Mouse (Mus musculus) frontal cortex, postnatal 10 days (tissue): Measurements from ENCODE around the gene Pask.
"Not testable (repeated sequence)": the region's sequence is repeated elsewhere in the genome, so short reads cannot be mapped to it uniquely, and the experiment has no call there.

ENCODE experiments used
- DNase-seq, 2 experiments: peaks; one replicate each; pipeline ENCODE4 v3.0.0; 2022; ENCODE audit warnings: low spot score in 2 of 2, mixed read lengths in 1 of 2

The Pask gene

GRCm38 (mm10) chr1:93342648-93343503 is at the start of gene Pask, which contains the start of gene Ppp1r7:
Gene Pask, minus strand, starts transcription at chr1:93343482.
Gene Ppp1r7, plus strand, starts transcription at chr1:93342854.
- peak; percentile 93 to 94 for DNase-seq

DNA sequence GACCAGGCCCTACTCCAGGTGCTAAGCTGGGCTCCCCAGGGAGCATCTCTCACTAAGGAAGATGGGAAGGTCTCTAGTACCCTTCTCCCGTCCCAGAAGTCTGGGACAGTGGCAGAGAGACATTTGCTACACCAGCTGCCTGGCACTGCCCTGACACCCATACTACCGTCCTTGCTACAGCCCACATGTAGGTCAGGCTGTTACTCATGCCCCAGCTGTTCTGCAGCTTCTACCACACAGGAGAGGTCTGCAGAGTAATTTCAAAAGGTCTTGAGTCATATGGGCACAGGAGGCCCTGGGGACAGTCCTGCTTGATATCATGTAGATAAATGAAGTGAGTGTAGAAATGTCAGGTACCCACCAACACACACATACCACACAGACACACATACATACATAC is 45.6 kb upstream of the Pask start:
- no peak for DNase-seq

- no peak for DNase-seq
These were observed 43.9 kb upstream of the Pask start for GRCm38 (mm10) chr1:93387198-93387597.

- no peak for DNase-seq
These were observed 35.8 kb upstream of the Pask start for GRCm38 (mm10) chr1:93379117-93379516.

GRCm38 (mm10) chr1:93377307-93377706 is 34.0 kb upstream of the Pask start:
- DNase-seq = no peak

- no peak for DNase-seq
These were observed 30.4 kb upstream of the Pask start, which contains the start of gene Ano7 for GRCm38 (mm10) chr1:93373665-93374064. Gene Ano7, plus strand, starts transcription at chr1:93373930.

DNA sequence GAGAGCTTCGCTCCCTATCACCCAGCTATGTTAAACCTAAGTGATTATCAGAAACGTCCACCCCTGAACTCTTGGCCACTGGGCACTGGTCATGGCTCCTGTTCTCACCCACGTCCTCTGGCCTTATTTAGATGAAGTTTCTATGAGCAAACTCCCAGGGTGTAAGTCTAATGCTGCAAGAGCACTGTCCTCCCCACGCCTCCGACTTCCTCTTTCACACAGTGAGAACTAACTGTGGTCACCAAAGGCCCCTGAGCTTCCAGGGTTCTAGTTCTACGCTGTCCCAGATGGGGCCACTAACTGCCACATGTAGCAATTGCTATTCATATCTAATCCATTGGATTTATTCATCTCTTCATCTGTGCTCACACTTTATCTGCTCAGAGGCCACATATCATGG is 22.4 kb upstream of the Pask start:
- DNase-seq = no peak

- no peak for DNase-seq
These were observed 19.4 kb upstream of the Pask start for GRCm38 (mm10) chr1:93362661-93363060.

DNA sequence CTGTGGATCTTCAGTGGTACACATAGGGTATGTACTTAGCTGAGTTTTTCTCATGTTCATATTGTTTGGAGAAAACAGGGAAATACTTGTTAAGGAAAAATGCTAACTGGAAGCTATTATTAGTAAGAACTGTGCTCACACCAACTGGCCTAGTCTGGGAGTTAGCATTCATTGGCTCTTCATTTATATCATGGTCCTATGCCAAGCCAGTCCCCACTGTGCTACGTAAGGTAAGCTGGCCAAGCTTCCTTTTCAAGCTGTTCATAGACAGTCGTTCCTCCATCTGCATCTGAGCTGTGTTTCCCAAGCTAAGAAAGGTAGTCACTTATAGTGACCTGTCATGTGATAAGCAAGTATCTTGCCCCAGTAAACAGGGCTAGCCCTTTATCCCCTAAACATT is 9.4 kb upstream of the Pask start:
- no peak for DNase-seq

DNA sequence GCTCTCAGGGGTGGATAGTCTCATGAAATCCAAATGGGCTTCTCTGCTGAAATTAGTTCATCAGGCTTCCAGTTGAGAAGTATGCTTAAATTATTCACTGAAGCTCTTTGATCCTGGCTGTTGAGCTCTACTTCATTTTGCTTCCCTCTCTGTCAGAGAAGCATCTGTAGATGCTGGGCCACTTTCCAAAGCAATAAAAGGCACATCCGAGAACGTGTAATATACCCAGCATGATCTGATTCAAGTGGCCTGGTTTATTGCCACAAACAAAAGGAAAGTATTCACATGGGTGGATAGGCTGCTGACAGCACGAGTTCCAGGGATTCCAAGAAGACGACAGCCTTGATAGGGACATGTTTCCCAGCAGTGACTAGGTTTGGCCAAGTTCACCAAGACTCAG is 6.4 kb upstream of the Pask start:
- no peak for DNase-seq

DNA sequence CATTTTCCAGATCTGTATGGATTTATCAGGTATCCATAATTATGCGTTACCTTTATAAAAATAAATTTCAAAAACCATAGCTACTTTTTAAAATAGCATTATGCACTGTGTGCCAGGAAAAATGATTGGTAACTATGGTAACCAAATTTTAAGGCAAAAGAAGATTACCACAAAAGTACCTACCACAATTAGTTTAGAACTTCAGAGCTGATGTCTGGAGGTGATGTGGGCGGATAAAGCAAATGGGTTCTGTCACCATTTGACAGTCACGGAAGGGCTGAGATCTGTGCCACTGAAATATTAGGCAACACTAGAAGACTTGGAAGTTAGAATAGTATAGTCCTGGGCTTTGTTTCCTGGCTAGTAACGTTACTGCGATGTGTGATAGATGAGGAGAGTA is 3.9 kb upstream of the Pask start:
- no peak for DNase-seq

GRCm38 (mm10) chr1:93343504-93344047 is 294 bp upstream of the Pask start:
- peak; percentile 91 to 95 for DNase-seq

DNA sequence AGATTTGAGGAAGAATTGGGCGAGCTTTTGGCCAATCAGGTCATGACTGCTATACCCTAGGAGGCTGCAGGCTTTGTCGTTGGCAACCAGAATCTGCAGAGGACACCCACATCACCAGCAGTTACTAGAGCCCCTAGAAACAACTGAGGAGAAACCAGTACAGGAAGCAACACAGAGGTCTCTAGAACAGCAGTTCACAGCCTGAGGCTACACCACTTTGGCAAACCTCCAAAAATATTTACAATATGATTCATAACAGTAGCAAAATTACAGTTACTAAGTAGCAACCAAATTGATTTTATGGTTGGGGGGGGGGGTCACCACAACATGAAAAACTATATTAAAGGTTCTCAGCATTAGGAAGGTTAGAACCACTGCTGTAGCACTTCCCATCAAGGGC is 8.7 kb downstream of the Pask start:
- DNase-seq = no peak

DNA sequence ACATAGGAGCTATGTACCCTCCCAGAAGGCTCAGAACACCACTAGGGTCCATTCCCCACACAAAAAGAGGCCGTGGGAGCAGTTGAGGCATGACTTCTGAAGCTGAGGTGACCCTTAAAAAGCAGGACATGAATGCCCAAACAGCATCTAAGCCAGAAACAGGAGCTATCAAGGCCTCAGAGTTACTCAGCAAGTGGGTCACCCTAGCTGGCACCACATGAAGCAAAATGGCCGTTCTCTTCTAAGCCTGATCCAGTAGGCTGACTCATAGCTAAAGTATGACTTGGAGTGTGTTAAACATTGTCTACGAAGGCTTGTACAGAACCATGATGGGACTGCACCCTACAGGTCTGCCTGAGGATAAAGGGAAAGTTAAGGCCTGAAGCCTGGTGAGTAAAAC is 16.8 kb downstream of the Pask start:
- DNase-seq = no peak

DNA sequence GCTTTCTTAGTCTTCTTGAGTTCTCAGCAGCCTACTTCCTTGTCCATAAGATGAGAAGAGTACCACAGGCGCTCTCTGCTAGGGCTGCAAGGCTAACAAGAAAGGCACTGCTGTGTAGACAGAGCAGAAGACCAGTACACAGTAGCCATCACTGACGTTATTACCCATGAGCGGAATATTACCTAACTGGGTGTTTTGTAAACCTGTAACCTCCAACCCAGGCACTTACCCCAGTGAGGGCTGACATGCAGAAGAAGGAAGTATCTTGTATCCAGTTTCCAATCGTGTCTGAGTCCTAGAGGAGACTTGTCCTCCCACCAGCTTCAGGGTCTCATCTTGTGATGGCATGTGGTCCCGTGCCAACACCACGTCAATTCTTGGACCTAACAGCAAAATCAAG is 19.3 kb downstream of the Pask start:
- no peak for DNase-seq

GRCm38 (mm10) chr1:93305581-93306337 is 37.5 kb downstream of the Pask start, which contains the start of gene Mterf4:
Gene Mterf4, minus strand, starts transcription at chr1:93305915.
- peak; percentile 58 to 78 for DNase-seq

DNA sequence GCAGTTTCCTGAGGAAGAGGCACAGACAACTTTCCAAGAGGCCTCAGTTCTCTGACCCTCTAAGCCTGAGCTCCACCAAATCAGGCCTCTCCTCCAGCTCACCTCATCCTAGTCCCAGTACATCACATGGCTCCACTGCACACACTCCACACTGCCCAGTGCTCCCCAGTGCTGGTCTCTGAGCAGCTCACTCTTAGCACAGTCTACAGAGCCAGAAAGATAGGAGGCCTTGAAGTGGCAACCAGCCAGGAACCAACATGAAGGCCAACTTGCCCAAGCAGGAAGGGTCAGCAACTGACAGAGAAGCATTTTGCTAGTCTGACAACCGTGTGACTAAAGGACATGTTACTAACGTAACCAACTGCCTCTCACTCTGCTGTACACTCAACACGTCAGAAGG is 42.7 kb downstream of the Pask start:
- DNase-seq = no peak

GRCm38 (mm10) chr1:93299791-93300190 is 43.5 kb downstream of the Pask start:
- no peak for DNase-seq

GRCm38 (mm10) chr1:93294491-93294890 is 48.8 kb downstream of the Pask start:
- DNase-seq = not testable (repeated sequence)

GRCm38 (mm10) chr1:93292006-93292405 is 51.3 kb downstream of the Pask start:
- no peak for DNase-seq

GRCm38 (mm10) chr1:93291591-93291990 is 51.7 kb downstream of the Pask start:
- no peak for DNase-seq

GRCm38 (mm10) chr1:93290956-93291355 is 52.3 kb downstream of the Pask start:
- no peak for DNase-seq
